Mouse (Mus musculus): ENCODE measurements around the gene Tomm20.
"Not testable (repeated sequence)": the region's sequence is repeated elsewhere in the genome, so short reads cannot be mapped to it uniquely, and the experiment has no call there.

Tomm20 gene

DNA sequence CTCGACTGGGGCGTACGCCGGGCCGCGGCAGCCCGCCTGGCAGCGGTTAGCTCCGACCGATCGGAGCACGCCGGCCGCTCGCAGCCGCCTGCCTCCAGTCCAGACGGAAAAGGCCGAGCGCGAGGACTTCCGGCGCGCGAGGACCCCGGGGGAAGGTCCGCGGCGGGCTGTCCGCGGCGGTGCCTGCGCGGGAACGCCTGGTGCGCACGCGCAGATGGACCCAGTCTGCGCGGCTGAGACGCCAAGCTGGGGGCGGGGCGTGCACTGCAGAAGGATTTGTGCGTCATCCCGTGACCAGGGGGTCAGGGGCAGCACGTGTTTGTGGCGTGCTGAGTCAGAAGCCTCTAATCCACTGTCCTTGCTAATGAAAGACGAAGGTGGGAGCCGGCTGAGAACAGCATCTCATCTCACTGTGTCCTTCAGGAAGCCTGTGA is at the start of gene Tomm20:
TSS of gene Tomm20 (minus strand) at position 115 of the 434 bp plus-strand sequence.
- DNase-seq (ENCODE audit: extremely low read depth, low read depth, low spot score) = no peak

GRCm38 (mm10) chr8:126994506-126994905 is 48.9 kb upstream of the Tomm20 start:
- no peak for DNase-seq (ENCODE audit: extremely low read depth, low read depth, low spot score)

GRCm38 (mm10) chr8:126989363-126990153 is 43.9 kb upstream of the Tomm20 start:
- DNase-seq (ENCODE audit: extremely low read depth, low read depth, low spot score) = no peak

DNA sequence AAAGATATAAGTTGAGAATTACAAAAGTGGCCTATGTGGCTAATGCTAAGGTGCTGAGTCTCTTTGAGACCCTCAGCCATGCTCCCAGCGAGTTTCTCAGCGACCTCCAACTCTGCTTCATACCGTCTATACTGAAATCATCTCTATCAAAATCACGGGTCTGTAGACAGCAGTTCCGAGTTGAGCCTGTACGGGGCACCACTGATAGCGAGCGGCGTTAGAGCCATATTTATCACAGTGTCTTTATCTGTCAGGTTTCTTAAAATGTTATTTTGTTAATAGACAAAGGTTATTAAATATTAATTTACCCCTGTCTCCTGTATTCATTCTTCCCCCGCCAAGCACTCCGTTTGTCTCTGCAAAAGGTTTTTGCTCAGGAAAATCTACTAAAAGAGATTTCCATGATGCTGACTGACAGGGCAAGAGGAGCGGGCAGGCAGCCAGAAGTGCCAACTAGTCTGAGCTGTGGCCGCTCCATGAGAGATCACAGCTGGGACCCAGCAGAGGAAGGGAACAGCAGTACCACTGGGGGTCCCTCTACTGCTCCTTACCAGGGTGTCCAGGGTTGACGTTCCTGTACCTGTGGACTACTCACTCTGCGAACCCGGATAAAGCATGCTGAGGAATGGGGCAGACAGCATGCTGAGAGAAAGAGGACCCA is 42.8 kb upstream of the Tomm20 start:
- no peak for DNase-seq (ENCODE audit: extremely low read depth, low read depth, low spot score)

DNA sequence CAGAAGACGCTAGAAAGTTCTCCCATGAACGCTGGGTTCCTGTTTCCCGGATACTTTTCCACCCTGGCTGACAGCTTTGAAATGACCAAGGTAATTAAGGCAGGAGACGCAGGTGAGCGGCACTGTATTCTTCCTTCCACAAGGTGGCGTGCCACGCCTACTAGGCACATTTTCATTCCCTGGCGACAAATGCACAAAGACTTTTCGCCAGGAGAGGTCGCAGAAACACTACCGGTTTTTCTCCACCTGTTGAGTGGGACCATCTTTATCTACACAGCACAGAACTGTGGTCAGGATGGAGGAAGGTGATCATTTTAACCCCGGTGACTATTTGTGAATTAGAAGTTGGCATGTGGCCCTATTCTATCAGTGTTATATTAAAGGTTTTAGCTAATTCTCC is 40.9 kb upstream of the Tomm20 start:
- no peak for DNase-seq (ENCODE audit: extremely low read depth, low read depth, low spot score)

- no peak for DNase-seq (ENCODE audit: extremely low read depth, low read depth, low spot score)
Observed at GRCm38 (mm10) chr8:126980046-126980445, 34.4 kb upstream of the Tomm20 start.

- peak; percentile 94 for DNase-seq (ENCODE audit: extremely low read depth, low read depth, low spot score)
Observed at GRCm38 (mm10) chr8:126979091-126979920, 33.7 kb upstream of the Tomm20 start.

DNA sequence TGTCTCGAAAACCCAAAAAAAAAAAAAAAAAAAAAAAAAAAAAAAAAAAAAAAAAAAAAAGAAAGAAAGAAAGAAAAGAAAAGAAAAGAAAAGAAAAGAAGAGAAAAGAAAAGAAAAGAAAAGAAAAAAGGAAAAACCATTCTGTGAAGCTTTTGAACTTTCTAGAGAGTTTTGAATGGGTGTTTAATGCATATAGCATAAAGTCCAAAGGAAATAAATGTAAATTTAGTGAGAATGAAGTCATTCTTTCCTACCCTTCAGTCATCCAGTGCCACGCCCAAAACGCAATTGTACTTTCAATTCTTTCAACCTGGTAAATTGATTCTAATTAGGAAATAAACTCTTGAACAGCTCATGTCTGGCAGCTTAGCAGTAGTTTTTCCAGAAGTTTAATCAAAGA is 32.9 kb upstream of the Tomm20 start:
- not testable (repeated sequence) for DNase-seq (ENCODE audit: extremely low read depth, low read depth, low spot score)

- DNase-seq (ENCODE audit: extremely low read depth, low read depth, low spot score) = no peak
Observed at GRCm38 (mm10) chr8:126978028-126978427, 32.4 kb upstream of the Tomm20 start.

DNA sequence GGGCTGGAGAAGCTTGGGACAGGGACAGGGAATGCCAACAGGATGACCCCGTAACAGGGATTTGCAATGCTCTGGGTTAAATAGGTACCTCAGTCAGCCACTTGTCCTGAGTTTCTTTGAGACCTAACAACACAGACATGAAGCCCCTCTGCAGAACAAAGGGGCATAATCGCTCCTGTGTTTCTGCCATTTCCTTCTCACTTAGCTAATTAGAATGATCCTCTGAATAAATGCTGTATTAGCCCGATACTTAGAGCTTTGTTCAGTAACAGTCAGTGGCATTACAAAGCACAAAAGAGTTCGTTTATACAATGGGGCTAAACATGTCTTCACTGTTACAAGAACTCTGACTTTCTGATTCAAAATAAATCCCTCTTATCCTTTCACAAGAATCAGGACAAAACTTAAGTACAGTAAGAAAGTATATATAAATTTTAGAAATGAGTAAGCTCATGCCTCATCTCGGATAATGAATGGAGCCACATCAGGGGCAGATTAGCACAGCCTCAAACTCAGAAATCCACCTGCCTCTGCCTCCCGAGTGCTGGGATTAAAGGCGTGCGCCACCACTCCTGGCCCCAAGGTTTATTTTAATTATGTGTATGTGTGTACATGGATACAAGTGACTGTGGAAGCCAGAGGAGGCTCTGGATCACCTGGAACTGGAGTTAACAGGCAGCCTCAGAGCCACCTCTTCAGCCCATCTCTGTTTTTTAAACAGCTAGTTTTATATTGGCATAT is 31.1 kb upstream of the Tomm20 start:
- no peak for DNase-seq (ENCODE audit: extremely low read depth, low read depth, low spot score)

DNA sequence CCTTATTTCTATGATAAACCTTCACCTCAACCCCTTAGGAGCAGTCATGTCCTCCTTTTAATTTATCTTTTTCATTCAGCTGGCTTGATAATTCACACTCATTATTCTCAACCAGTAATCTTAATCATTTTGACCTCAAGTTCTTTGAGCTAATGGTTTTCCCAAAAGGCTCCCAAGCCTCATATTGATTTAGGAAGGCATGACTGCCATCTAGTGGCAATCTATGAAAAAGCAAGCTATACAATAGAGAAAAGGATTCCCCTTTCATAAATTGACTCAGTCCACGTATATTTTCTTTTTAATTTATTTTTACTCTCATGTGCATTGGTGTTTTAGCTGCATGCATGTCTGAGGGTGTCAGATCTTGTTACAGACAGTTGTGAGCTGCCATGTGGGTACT is 30.1 kb upstream of the Tomm20 start:
- no peak for DNase-seq (ENCODE audit: extremely low read depth, low read depth, low spot score)

DNA sequence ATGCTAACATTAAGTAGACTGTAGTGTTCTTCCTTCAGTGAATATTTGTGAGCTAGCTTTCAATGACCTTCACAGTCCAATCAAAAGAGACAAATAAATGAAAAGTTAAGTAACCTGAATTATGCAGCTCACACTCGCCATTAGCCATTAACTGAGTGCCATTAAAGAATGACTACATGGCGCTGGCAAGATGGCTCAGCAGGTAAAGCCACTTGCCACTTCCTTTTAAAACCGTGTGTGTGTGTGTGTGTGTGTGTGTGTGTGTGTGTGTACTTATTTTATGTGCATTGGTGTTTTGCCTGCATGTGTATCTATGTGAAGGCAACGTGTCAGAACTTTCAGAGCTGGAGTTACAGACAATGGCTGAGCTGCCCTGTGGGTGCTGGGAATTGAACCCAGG is 28.9 kb upstream of the Tomm20 start:
- no peak for DNase-seq (ENCODE audit: extremely low read depth, low read depth, low spot score)

- DNase-seq (ENCODE audit: extremely low read depth, low read depth, low spot score) = no peak
Observed at GRCm38 (mm10) chr8:126973686-126974265, 28.1 kb upstream of the Tomm20 start.

GRCm38 (mm10) chr8:126972649-126973048 is 27.0 kb upstream of the Tomm20 start:
- no peak for DNase-seq (ENCODE audit: extremely low read depth, low read depth, low spot score)

- DNase-seq (ENCODE audit: extremely low read depth, low read depth, low spot score) = no peak
Observed at GRCm38 (mm10) chr8:126972102-126972501, 26.5 kb upstream of the Tomm20 start.

GRCm38 (mm10) chr8:126971314-126971664 is 25.6 kb upstream of the Tomm20 start:
- DNase-seq (ENCODE audit: extremely low read depth, low read depth, low spot score) = no peak

DNA sequence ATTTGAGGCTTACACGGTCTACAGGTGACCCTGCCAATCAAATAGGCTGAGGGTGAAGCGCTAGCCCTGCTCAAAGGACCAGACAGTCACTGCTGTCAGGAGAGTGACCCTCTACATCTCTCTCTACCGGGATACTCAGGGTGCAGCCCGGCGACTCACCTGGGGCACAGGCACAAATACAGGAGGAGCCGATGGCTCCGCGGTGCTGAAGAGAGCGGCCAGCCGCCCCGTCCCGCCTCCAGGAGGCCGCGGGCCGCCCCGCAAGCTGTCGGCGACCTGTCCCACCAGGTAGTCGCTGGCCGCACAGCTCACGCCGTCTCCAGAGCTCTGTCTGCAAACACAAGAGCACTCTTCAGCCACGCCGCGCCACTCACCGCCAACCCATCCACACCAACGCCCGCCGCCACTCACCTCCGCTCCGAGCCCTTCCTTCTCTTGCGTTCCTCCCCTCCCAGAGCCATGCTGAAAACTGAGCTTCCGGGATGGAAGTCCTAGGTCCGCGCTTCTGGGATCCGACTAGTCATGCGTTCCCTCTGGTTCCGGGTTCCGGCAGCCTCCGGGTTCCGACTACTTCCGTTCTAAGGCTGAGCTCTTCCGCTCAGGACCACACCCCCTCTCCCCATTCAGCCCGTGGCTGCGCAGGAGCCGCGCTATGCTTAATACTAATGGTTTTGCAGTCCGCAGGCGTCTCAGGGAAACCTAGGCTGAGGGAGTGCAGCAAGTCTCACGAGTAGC is 25.1 kb upstream of the Tomm20 start, which contains the start of gene Rbm34:
TSS of gene Rbm34 (minus strand) at position 493 of the 735 bp plus-strand sequence.
- DNase-seq (ENCODE audit: extremely low read depth, low read depth, low spot score) = no peak

DNA sequence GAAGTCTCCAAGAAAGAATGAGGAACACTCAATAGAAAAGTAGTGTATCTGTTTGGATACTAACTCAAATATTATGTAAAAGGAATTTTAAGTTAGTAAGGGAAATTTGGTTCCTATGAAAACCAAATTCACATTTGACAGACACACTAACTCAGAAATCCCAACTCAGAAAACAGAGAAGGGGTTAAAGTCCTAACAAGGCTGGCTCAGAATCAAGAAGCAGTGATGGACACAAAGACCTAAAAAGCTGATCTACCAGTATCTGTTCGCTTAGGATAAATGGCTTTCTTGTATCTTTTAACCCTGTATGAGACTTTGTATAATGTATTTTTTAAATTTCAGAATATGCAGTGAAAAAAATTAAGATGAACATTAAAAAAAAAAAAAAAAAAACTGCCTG is 23.9 kb upstream of the Tomm20 start:
- DNase-seq (ENCODE audit: extremely low read depth, low read depth, low spot score) = no peak

DNA sequence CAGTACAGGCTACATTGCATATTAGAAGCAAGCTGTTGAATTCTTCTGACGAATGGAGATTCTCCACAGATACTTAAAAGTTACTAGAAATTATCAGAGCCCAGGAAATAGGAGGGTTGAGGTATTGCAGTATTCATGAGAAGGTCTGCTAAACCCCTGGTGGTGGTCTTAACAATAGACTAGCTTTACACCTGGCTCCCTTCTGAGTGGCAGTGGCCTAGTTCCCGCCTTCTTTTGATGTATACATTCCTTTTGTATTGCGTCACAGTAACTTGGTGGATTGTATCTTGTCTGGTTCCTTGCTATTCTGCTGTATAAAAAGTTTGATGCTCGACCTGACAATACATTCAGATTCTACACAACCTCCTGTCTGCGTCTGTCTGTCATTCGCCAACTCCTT is 22.5 kb upstream of the Tomm20 start:
- DNase-seq (ENCODE audit: extremely low read depth, low read depth, low spot score) = no peak

DNA sequence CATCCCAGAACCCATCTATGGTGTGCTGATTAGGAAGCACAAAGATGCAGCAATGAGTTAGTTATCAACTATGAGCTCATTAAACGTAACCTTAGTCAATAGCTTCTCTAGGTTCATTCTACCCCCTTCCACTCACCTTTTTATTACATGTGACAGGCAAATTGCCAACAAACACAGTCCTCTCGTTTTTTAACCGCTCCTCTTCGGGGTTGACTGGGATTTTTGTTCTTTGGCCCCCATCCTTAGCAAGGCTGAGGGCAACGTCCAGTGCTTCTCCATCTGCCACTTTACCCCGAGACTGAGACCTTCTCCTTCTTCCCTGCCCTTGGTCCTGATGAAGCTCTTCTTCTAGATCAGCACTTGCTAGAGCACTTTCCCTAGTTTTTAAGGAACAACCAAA is 19.6 kb upstream of the Tomm20 start:
- no peak for DNase-seq (ENCODE audit: extremely low read depth, low read depth, low spot score)
